Mouse (Mus musculus) limb, embryonic 13.5 days (tissue): ENCODE measurements around the gene Rnf220. TPM values are rescaled to one million over a fixed set of nuclear protein-coding genes. Genes with fewer than 3 reads are reported as not detected.
A peak's percentile ranks its signal among the peaks of the same experiment; 100 is the strongest.

Experiments used
- ATAC-seq: fragments of 200-750 bp; cut with Nextera tagmentation; 2 replicates; pipeline ENCODE4 v1.8.0; 2017; ENCODE audit warnings: low read depth, moderate number of reproducible peaks, moderate TSS enrichment; ENCODE audit not compliant: low FRiP score
- H3K27ac ChIP-seq: fragments of 300-500 bp; sonication (generic); 2 replicates; pipeline ENCODE4 v1.5.1; 2015; ENCODE audit warnings: inconsistent platforms, mild to moderate bottlenecking, moderate library complexity
- H3K27me3 ChIP-seq: fragments of 300-500 bp; sonication (generic); 2 replicates; pipeline ENCODE4 v1.6.1; 2015; ENCODE audit warnings: mild to moderate bottlenecking, inconsistent platforms
- H3K36me3 ChIP-seq: fragments of 300-500 bp; sonication (generic); 2 replicates; pipeline ENCODE4 v1.6.1; 2015; ENCODE audit warnings: inconsistent platforms, mild to moderate bottlenecking, moderate library complexity
- H3K4me1 ChIP-seq: fragments of 300-500 bp; sonication (generic); 2 replicates; pipeline ENCODE4 v1.6.1; 2015; ENCODE audit warnings: inconsistent platforms
- H3K4me2 ChIP-seq: fragments of 300-500 bp; sonication (generic); replicated peaks from 2 replicates; pipeline ENCODE4 v1.6.1; 2015; ENCODE audit warnings: inconsistent platforms, mild to moderate bottlenecking, moderate library complexity
- H3K4me3 ChIP-seq: fragments of 300-500 bp; sonication (generic); 2 replicates; pipeline ENCODE4 v1.5.1; 2015; ENCODE audit warnings: moderate library complexity, mild to moderate bottlenecking, inconsistent platforms
- H3K9ac ChIP-seq: fragments of 300-500 bp; sonication (generic); 2 replicates; pipeline ENCODE4 v1.6.1; 2015; ENCODE audit warnings: mild to moderate bottlenecking, inconsistent platforms
- H3K9me3 ChIP-seq: fragments of 300-500 bp; sonication (generic); 2 replicates; pipeline ENCODE4 v1.6.1; 2016; ENCODE audit warnings: inconsistent platforms
- WGBS: fragments of 180-500 bp; shearing (Covaris S2); methylation state at CpG from one replicate; pipeline ENCODE4 v1.1.7; 2015; 5-methylcytosine and 5-hydroxymethylcytosine counted together
- polyA plus RNA-seq: library from polyadenylated mRNA; unstranded; fragments of >200 nt; fragmentation: Nextera tagmentation; extraction: Ambion mirVana; gene quantifications from 2 replicates; pipeline ENCODE4 v1.2.1, GENCODE M21; 2015

The Rnf220 gene
- polyA plus RNA-seq, 1 experiment from 2014 or later, result 91.2 TPM

- 74% methylated on average over 14 of the region's 14 CpGs for WGBS
Observed at GRCm38 (mm10) chr4:117473291-117473984, 23.4 kb downstream of the Rnf220 start.

GRCm38 (mm10) chr4:117469471-117469870, 27.4 kb downstream of the Rnf220 start:
- 66% methylated on average over 4 of the region's 4 CpGs for WGBS
- H3K9me3 ChIP-seq, result no peaks in the 10 kb centered on the region
- no peak overlapping the region for H3K4me2 ChIP-seq
- no peak overlapping the region for H3K9ac ChIP-seq
- no peak for ATAC-seq
- H3K4me1 ChIP-seq, result peaks cover 13% of the 10 kb centered on the region; the same call in 1 of the 2 replicates
- H3K27me3 ChIP-seq, result no peaks in the 10 kb centered on the region
- peaks cover 3% of the 10 kb centered on the region; the same call in 1 of the 2 replicates for H3K36me3 ChIP-seq
- H3K4me3 ChIP-seq, result no peak overlapping the region
- H3K27ac ChIP-seq, result no peak overlapping the region

More at GRCm38 (mm10) chr4:117473291-117473984, 23.4 kb downstream of the Rnf220 start:
- Histone ChIP-seq H3K9me3 (no peaks in the 10 kb centered on the region), H3K4me1 (peaks cover 21% of the 10 kb centered on the region), H3K27ac (no peak overlapping the region), H3K36me3 (0 out of 2 replicates have a peak, but pooled peaks cover 3% of the 10 kb centered on the region), H3K27me3 (peaks cover 17% of the 10 kb centered on the region; the same call in 1 of the 2 replicates), H3K9ac (no peak overlapping the region), H3K4me2 (no peak overlapping the region), H3K4me3 (no peak overlapping the region)
- no peak for ATAC-seq

DNA sequence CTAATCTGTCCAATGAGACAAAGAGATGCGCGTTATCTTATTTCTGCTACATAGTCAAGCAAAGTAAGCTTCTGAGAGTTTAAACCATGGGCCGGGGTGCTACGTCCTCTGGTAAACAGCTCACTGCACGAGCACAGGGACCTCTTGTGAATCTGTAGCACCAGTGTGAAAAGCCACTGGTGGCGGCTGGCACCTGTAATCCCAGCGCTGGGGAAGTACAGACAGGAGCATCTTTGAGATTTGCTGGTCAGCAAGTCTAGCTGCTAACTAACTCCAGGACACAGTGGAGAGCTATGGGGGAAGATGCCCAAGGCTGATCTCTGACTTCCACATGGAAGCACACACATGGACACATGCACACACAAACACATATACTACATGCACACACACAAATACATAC, 28.9 kb downstream of the Rnf220 start:
- Histone ChIP-seq H3K4me3 (no peak overlapping the region), H3K27me3 (no peaks in the 10 kb centered on the region), H3K9me3 (no peaks in the 10 kb centered on the region), H3K9ac (no peak overlapping the region), H3K4me1 (peaks cover 11% of the 10 kb centered on the region; the same call in 1 of the 2 replicates), H3K4me2 (no peak overlapping the region), H3K36me3 (peaks cover 8% of the 10 kb centered on the region; the same call in 1 of the 2 replicates), H3K27ac (no peak overlapping the region)
- 81% methylated on average over 7 of the region's 7 CpGs for WGBS
- ATAC-seq, result no peak

- 78% methylated on average over 1 of the region's 1 CpGs for WGBS
- H3K9me3 ChIP-seq, result no peaks in the 10 kb centered on the region
Observed at GRCm38 (mm10) chr4:117449151-117449550, 47.7 kb downstream of the Rnf220 start.

GRCm38 (mm10) chr4:117447926-117448325, 48.9 kb downstream of the Rnf220 start:
- Histone ChIP-seq H3K9me3 (no peaks in the 10 kb centered on the region), H3K9ac (no peak overlapping the region), H3K27ac (no peak overlapping the region), H3K27me3 (no peaks in the 10 kb centered on the region), H3K4me2 (no peak overlapping the region), H3K4me3 (no peak overlapping the region), H3K4me1 (no peaks in the 10 kb centered on the region), H3K36me3 (peaks cover 3% of the 10 kb centered on the region; the same call in 1 of the 2 replicates)
- 89% methylated on average over 3 of the region's 3 CpGs for WGBS
- no peak for ATAC-seq

More at GRCm38 (mm10) chr4:117449151-117449550, 47.7 kb downstream of the Rnf220 start:
- Histone ChIP-seq H3K4me3 (no peak overlapping the region), H3K4me1 (no peaks in the 10 kb centered on the region), H3K9ac (no peak overlapping the region), H3K36me3 (peaks cover 3% of the 10 kb centered on the region; the same call in 1 of the 2 replicates), H3K27ac (no peak overlapping the region), H3K27me3 (no peaks in the 10 kb centered on the region), H3K4me2 (no peak overlapping the region)
- ATAC-seq, result no peak

GRCm38 (mm10) chr4:117445516-117446207, 51.2 kb downstream of the Rnf220 start:
- WGBS, result 88% methylated on average over 19 of the region's 19 CpGs

GRCm38 (mm10) chr4:117438919-117439318, 57.9 kb downstream of the Rnf220 start:
- no peak overlapping the region for H3K4me3 ChIP-seq
- H3K9me3 ChIP-seq, result no peaks in the 10 kb centered on the region
- 74% methylated on average over 3 of the region's 3 CpGs for whole genome bisulfite sequencing
- no peak overlapping the region for H3K27ac ChIP-seq
- ATAC-seq, result no peak
- H3K4me1 ChIP-seq, result peaks cover 20% of the 10 kb centered on the region
- H3K9ac ChIP-seq, result no peak overlapping the region
- H3K4me2 ChIP-seq, result no peak overlapping the region
- H3K27me3 ChIP-seq, result peaks cover 6% of the 10 kb centered on the region; the same call in 1 of the 2 replicates
- H3K36me3 ChIP-seq, result no peaks in the 10 kb centered on the region; the same call in 1 of the 2 replicates

More at GRCm38 (mm10) chr4:117445516-117446207, 51.2 kb downstream of the Rnf220 start:
- no peaks in the 10 kb centered on the region for H3K27me3 ChIP-seq
- H3K9ac ChIP-seq, result no peak overlapping the region
- peaks cover 3% of the 10 kb centered on the region for H3K36me3 ChIP-seq
- no peaks in the 10 kb centered on the region for H3K9me3 ChIP-seq
- no peaks in the 10 kb centered on the region for H3K4me1 ChIP-seq
- H3K4me3 ChIP-seq, result no peak overlapping the region
- H3K27ac ChIP-seq, result no peak overlapping the region
- ATAC-seq, result no peak
- no peak overlapping the region for H3K4me2 ChIP-seq

GRCm38 (mm10) chr4:117438064-117438463, 58.8 kb downstream of the Rnf220 start:
- H3K4me2 ChIP-seq, result no peak overlapping the region
- H3K4me3 ChIP-seq, result no peak overlapping the region
- peaks cover 7% of the 10 kb centered on the region; the same call in 1 of the 2 replicates for H3K27me3 ChIP-seq
- no peaks in the 10 kb centered on the region for H3K9me3 ChIP-seq
- H3K4me1 ChIP-seq, result peaks cover 23% of the 10 kb centered on the region
- no peak overlapping the region for H3K27ac ChIP-seq
- H3K36me3 ChIP-seq, result no peaks in the 10 kb centered on the region; the same call in 1 of the 2 replicates
- ATAC-seq, result no peak
- WGBS, result 88% methylated on average over 14 of the region's 14 CpGs
- H3K9ac ChIP-seq, result no peak overlapping the region

- Histone ChIP-seq H3K9ac (no peak overlapping the region), H3K27me3 (peaks cover 13% of the 10 kb centered on the region), H3K4me2 (0 out of 2 replicates have a peak overlapping the region, but pooled peaks have one; percentile 19), H3K36me3 (no peaks in the 10 kb centered on the region; the same call in 1 of the 2 replicates), H3K4me3 (no peak overlapping the region), H3K4me1 (peaks cover 23% of the 10 kb centered on the region), H3K27ac (no peak overlapping the region), H3K9me3 (no peaks in the 10 kb centered on the region)
- WGBS, result 22% methylated on average over 14 of the region's 14 CpGs
- no peak for ATAC-seq
Observed at GRCm38 (mm10) chr4:117436995-117437660, 59.7 kb downstream of the Rnf220 start.

GRCm38 (mm10) chr4:117434336-117434735, 62.5 kb downstream of the Rnf220 start:
- Histone ChIP-seq H3K9ac (no peak overlapping the region), H3K4me3 (no peak overlapping the region), H3K36me3 (no peaks in the 10 kb centered on the region), H3K4me1 (peaks cover 32% of the 10 kb centered on the region), H3K9me3 (no peaks in the 10 kb centered on the region), H3K27ac (peak overlapping the region; percentile 70), H3K27me3 (peaks cover 32% of the 10 kb centered on the region), H3K4me2 (peak overlapping the region; percentile 42)
- ATAC-seq, result peak; percentile 74
- WGBS, result 13% methylated on average over 8 of the region's 8 CpGs

- Histone ChIP-seq H3K36me3 (no peaks in the 10 kb centered on the region), H3K9me3 (no peaks in the 10 kb centered on the region), H3K9ac (no peak overlapping the region), H3K4me1 (peaks cover 45% of the 10 kb centered on the region), H3K4me2 (no peak overlapping the region), H3K27me3 (peaks cover 44% of the 10 kb centered on the region), H3K27ac (no peak overlapping the region), H3K4me3 (no peak overlapping the region)
- no peak for ATAC-seq
- 65% methylated on average over 9 of the region's 9 CpGs for WGBS
Observed at GRCm38 (mm10) chr4:117429604-117430003, 67.2 kb downstream of the Rnf220 start.
